Comparison of ENCODE assay signal across 8 mouse cellular contexts in genomic region chr15:50261245-50261872, GRCm38 (mm10).
DNase-seq lines count a peak whose midpoint lies in the region; ATAC-seq and TF ChIP-seq lines count a peak whose summit lies in the region.

No protein-coding gene starts in this region.

- ATAC-seq in liver, embryonic 13.5 days (ENCODE audit: low read depth), result no peak
- peak; percentile 85 for ATAC-seq in neutrophil, adult 5-6 weeks (ENCODE audit: extremely low read depth, insufficient number of reproducible peaks, low FRiP score, poor library complexity, severe bottlenecking)

- no peak overlapping the region for H3K27ac ChIP-seq in gastrocnemius, adult 2 months
- H3K27ac ChIP-seq in liver, embryonic 13.5 days, result no peak overlapping the region

- H3K9ac ChIP-seq in liver, embryonic 13.5 days, result no peak overlapping the region

- 72% methylated on average over 8 of the region's 8 CpGs for WGBS in liver, embryonic 13.5 days (ENCODE audit: insufficient replicate concordance)

- H3K4me1 ChIP-seq in liver, embryonic 13.5 days (replicated peaks), result no peaks in the 10 kb centered on the region

- H3K9me3 ChIP-seq in liver, embryonic 13.5 days (replicated peaks), result no peaks in the 10 kb centered on the region

- peak; percentile 81 for TF ChIP-seq CTCF in gastrocnemius, adult 2 months (IDR thresholded peaks at IDR 0.05)

- no peaks in the 10 kb centered on the region for H3K36me3 ChIP-seq in liver, embryonic 13.5 days

- peak; percentile 57 for DNase-seq in CD4-positive helper T cell, adult 2 months (ENCODE audit: low read depth, low spot score)
- peak; percentile 70 for DNase-seq in R1 (ENCODE audit: low read depth, low spot score)
- peak; percentile 35 to 65 for DNase-seq in cerebellum, postnatal 25 days
- DNase-seq in gastrocnemius, adult 2 months, result peak; percentile 33
- peak; percentile 31 to 67 for DNase-seq in kidney, postnatal 25 days
- peak; percentile 10 for DNase-seq in liver, embryonic 13.5 days
- DNase-seq in ovary, postnatal 36 days (ENCODE audit: low spot score), result no peak

- no peaks in the 10 kb centered on the region for H3K27me3 ChIP-seq in liver, embryonic 13.5 days

- no peak overlapping the region for H3K4me3 ChIP-seq in gastrocnemius, adult 2 months
- no peak overlapping the region for H3K4me3 ChIP-seq in liver, embryonic 13.5 days (replicated peaks)

- intact Hi-C loops in gastrocnemius, adult 2 months (cut with DNase I), result no loop called here

- H3K4me2 ChIP-seq in liver, embryonic 13.5 days, result no peak overlapping the region
